Mouse (Mus musculus): ENCODE measurements at regions not wholly inside any gene's neighbourhood (a gene's known extent, or its start where the extent isn't known, plus 50 kb on each side); places are given as distances from the start of the nearest gene placed in this dataset.

GRCm38 (mm10) chr1:83853996-83854395 lies 446.0 kb upstream of the Sphkap start:
- Histone ChIP-seq H3K36me3 (ENCODE audit: control insufficient read depth, insufficient read depth, low read length) (no peaks in the 10 kb centered on the region), H3K9ac (ENCODE audit: low read length) (no peak overlapping the region), H3K4me2 (ENCODE audit: low read depth) (no peak overlapping the region), H3K27me3 (ENCODE audit: control insufficient read depth, insufficient read depth, low read length) (no peaks in the 10 kb centered on the region), H3K9me3 (ENCODE audit: control insufficient read depth, low read length) (no peaks in the 10 kb centered on the region), H3K4me3 (ENCODE audit: low read depth, low read length) (no peak overlapping the region), H3K27ac (ENCODE audit: low read depth, low read length) (no peak overlapping the region), H3K4me1 (ENCODE audit: control insufficient read depth, insufficient read depth, low read length) (no peaks in the 10 kb centered on the region)
- WGBS = 82% methylated on average over 5 of the region's 5 CpGs
- ATAC-seq (ENCODE audit: insufficient read depth, low FRiP score, low TSS enrichment) = no peak
- no peak for DNase-seq (ENCODE audit: low spot score)

- no peak overlapping the region for H3K27ac ChIP-seq (ENCODE audit: low read depth, low read length)
- 87% methylated on average over 6 of the region's 6 CpGs for whole genome bisulfite sequencing
- no peak overlapping the region for H3K4me2 ChIP-seq (ENCODE audit: low read depth)
- ATAC-seq (ENCODE audit: insufficient read depth, low FRiP score, low TSS enrichment) (no peak), DNase-seq (ENCODE audit: low spot score) (no peak)
- no peaks in the 10 kb centered on the region for H3K27me3 ChIP-seq (ENCODE audit: control insufficient read depth, insufficient read depth, low read length)
- H3K36me3 ChIP-seq (ENCODE audit: control insufficient read depth, insufficient read depth, low read length) = no peaks in the 10 kb centered on the region
- H3K4me1 ChIP-seq (ENCODE audit: control insufficient read depth, insufficient read depth, low read length) = no peaks in the 10 kb centered on the region
- H3K4me3 ChIP-seq (ENCODE audit: low read depth, low read length) = no peak overlapping the region
- H3K9me3 ChIP-seq (ENCODE audit: control insufficient read depth, low read length) = no peaks in the 10 kb centered on the region
- H3K9ac ChIP-seq (ENCODE audit: low read length) = no peak overlapping the region
Measured at GRCm38 (mm10) chr1:83851081-83851480, 443.1 kb upstream of the Sphkap start.

GRCm38 (mm10) chr1:83848414-83848813 lies 440.4 kb upstream of the Sphkap start:
- H3K4me3 ChIP-seq (ENCODE audit: low read depth, low read length) = no peak overlapping the region
- H3K9ac ChIP-seq (ENCODE audit: low read length) = no peak overlapping the region
- ATAC-seq (ENCODE audit: insufficient read depth, low FRiP score, low TSS enrichment) (no peak), DNase-seq (ENCODE audit: low spot score) (no peak)
- H3K27ac ChIP-seq (ENCODE audit: low read depth, low read length) = no peak overlapping the region
- H3K9me3 ChIP-seq (ENCODE audit: control insufficient read depth, low read length) = no peaks in the 10 kb centered on the region
- no peaks in the 10 kb centered on the region for H3K36me3 ChIP-seq (ENCODE audit: control insufficient read depth, insufficient read depth, low read length)
- H3K27me3 ChIP-seq (ENCODE audit: control insufficient read depth, insufficient read depth, low read length) = no peaks in the 10 kb centered on the region
- WGBS = 91% methylated on average over 2 of the region's 2 CpGs
- H3K4me1 ChIP-seq (ENCODE audit: control insufficient read depth, insufficient read depth, low read length) = no peaks in the 10 kb centered on the region
- no peak overlapping the region for H3K4me2 ChIP-seq (ENCODE audit: low read depth)

- Histone ChIP-seq H3K9ac (ENCODE audit: low read length) (no peak overlapping the region), H3K27me3 (ENCODE audit: control insufficient read depth, insufficient read depth, low read length) (no peaks in the 10 kb centered on the region), H3K9me3 (ENCODE audit: control insufficient read depth, low read length) (no peaks in the 10 kb centered on the region), H3K4me2 (ENCODE audit: low read depth) (no peak overlapping the region), H3K27ac (ENCODE audit: low read depth, low read length) (no peak overlapping the region), H3K4me1 (ENCODE audit: control insufficient read depth, insufficient read depth, low read length) (no peaks in the 10 kb centered on the region), H3K36me3 (ENCODE audit: control insufficient read depth, insufficient read depth, low read length) (no peaks in the 10 kb centered on the region), H3K4me3 (ENCODE audit: low read depth, low read length) (no peak overlapping the region)
- DNase-seq (ENCODE audit: low spot score) = no peak
- WGBS = 76% methylated on average over 5 of the region's 5 CpGs
- no peak for ATAC-seq (ENCODE audit: insufficient read depth, low FRiP score, low TSS enrichment)
Measured at GRCm38 (mm10) chr1:83847992-83848391, 440.0 kb upstream of the Sphkap start.

- Histone ChIP-seq H3K4me1 (ENCODE audit: control insufficient read depth, insufficient read depth, low read length) (no peaks in the 10 kb centered on the region), H3K4me2 (ENCODE audit: low read depth) (no peak overlapping the region), H3K27me3 (ENCODE audit: control insufficient read depth, insufficient read depth, low read length) (no peaks in the 10 kb centered on the region), H3K4me3 (ENCODE audit: low read depth, low read length) (no peak overlapping the region), H3K9ac (ENCODE audit: low read length) (no peak overlapping the region), H3K27ac (ENCODE audit: low read depth, low read length) (no peak overlapping the region), H3K9me3 (ENCODE audit: control insufficient read depth, low read length) (no peaks in the 10 kb centered on the region), H3K36me3 (ENCODE audit: control insufficient read depth, insufficient read depth, low read length) (no peaks in the 10 kb centered on the region)
- ATAC-seq (ENCODE audit: insufficient read depth, low FRiP score, low TSS enrichment) (no peak), DNase-seq (ENCODE audit: low spot score) (no peak)
- 58% methylated on average over 4 of the region's 4 CpGs for WGBS
Measured at GRCm38 (mm10) chr1:83844827-83845379, 436.9 kb upstream of the Sphkap start.

- Histone ChIP-seq H3K4me1 (ENCODE audit: control insufficient read depth, insufficient read depth, low read length) (no peaks in the 10 kb centered on the region), H3K4me3 (ENCODE audit: low read depth, low read length) (no peak overlapping the region), H3K9me3 (ENCODE audit: control insufficient read depth, low read length) (no peaks in the 10 kb centered on the region), H3K36me3 (ENCODE audit: control insufficient read depth, insufficient read depth, low read length) (no peaks in the 10 kb centered on the region), H3K4me2 (ENCODE audit: low read depth) (no peak overlapping the region), H3K27ac (ENCODE audit: low read depth, low read length) (no peak overlapping the region), H3K9ac (ENCODE audit: low read length) (no peak overlapping the region), H3K27me3 (ENCODE audit: control insufficient read depth, insufficient read depth, low read length) (no peaks in the 10 kb centered on the region)
- DNase-seq (ENCODE audit: low spot score) = no peak
- WGBS = 88% methylated on average over 6 of the region's 6 CpGs
- ATAC-seq (ENCODE audit: insufficient read depth, low FRiP score, low TSS enrichment) = no peak
Measured at GRCm38 (mm10) chr1:83835965-83836364, 428.0 kb upstream of the Sphkap start.

- WGBS = 86% methylated on average over 3 of the region's 3 CpGs
- no peak for DNase-seq (ENCODE audit: low spot score)
- H3K4me3 ChIP-seq (ENCODE audit: low read depth, low read length) = no peak overlapping the region
- no peak overlapping the region for H3K27ac ChIP-seq (ENCODE audit: low read depth, low read length)
- H3K27me3 ChIP-seq (ENCODE audit: control insufficient read depth, insufficient read depth, low read length) = no peaks in the 10 kb centered on the region
- no peak overlapping the region for H3K4me2 ChIP-seq (ENCODE audit: low read depth)
- no peaks in the 10 kb centered on the region for H3K9me3 ChIP-seq (ENCODE audit: control insufficient read depth, low read length)
- no peak for ATAC-seq (ENCODE audit: insufficient read depth, low FRiP score, low TSS enrichment)
- H3K9ac ChIP-seq (ENCODE audit: low read length) = no peak overlapping the region
- no peaks in the 10 kb centered on the region for H3K4me1 ChIP-seq (ENCODE audit: control insufficient read depth, insufficient read depth, low read length)
- H3K36me3 ChIP-seq (ENCODE audit: control insufficient read depth, insufficient read depth, low read length) = no peaks in the 10 kb centered on the region
Measured at GRCm38 (mm10) chr1:83832946-83833345, 424.9 kb upstream of the Sphkap start.

GRCm38 (mm10) chr1:83831900-83832535 lies 424.0 kb upstream of the Sphkap start:
- no peak overlapping the region for H3K4me2 ChIP-seq (ENCODE audit: low read depth)
- ATAC-seq (ENCODE audit: insufficient read depth, low FRiP score, low TSS enrichment) (no peak), DNase-seq (ENCODE audit: low spot score) (no peak)
- no peak overlapping the region for H3K27ac ChIP-seq (ENCODE audit: low read depth, low read length)
- H3K27me3 ChIP-seq (ENCODE audit: control insufficient read depth, insufficient read depth, low read length) = no peaks in the 10 kb centered on the region
- 88% methylated on average over 3 of the region's 3 CpGs for WGBS
- no peaks in the 10 kb centered on the region for H3K4me1 ChIP-seq (ENCODE audit: control insufficient read depth, insufficient read depth, low read length)
- no peaks in the 10 kb centered on the region for H3K36me3 ChIP-seq (ENCODE audit: control insufficient read depth, insufficient read depth, low read length)
- H3K4me3 ChIP-seq (ENCODE audit: low read depth, low read length) = no peak overlapping the region
- H3K9ac ChIP-seq (ENCODE audit: low read length) = no peak overlapping the region
- no peaks in the 10 kb centered on the region for H3K9me3 ChIP-seq (ENCODE audit: control insufficient read depth, low read length)

- no peaks in the 10 kb centered on the region for H3K36me3 ChIP-seq (ENCODE audit: control insufficient read depth, insufficient read depth, low read length)
- DNase-seq (ENCODE audit: low spot score) = no peak
- 80% methylated on average over 6 of the region's 6 CpGs for WGBS
- no peak overlapping the region for H3K4me2 ChIP-seq (ENCODE audit: low read depth)
- H3K4me3 ChIP-seq (ENCODE audit: low read depth, low read length) = no peak overlapping the region
- no peaks in the 10 kb centered on the region for H3K27me3 ChIP-seq (ENCODE audit: control insufficient read depth, insufficient read depth, low read length)
- H3K27ac ChIP-seq (ENCODE audit: low read depth, low read length) = no peak overlapping the region
- no peak overlapping the region for H3K9ac ChIP-seq (ENCODE audit: low read length)
- H3K4me1 ChIP-seq (ENCODE audit: control insufficient read depth, insufficient read depth, low read length) = no peaks in the 10 kb centered on the region
- no peaks in the 10 kb centered on the region for H3K9me3 ChIP-seq (ENCODE audit: control insufficient read depth, low read length)
- ATAC-seq (ENCODE audit: insufficient read depth, low FRiP score, low TSS enrichment) = no peak; the same call in 1 of the 2 replicates
Measured at GRCm38 (mm10) chr1:83830025-83830645, 422.1 kb upstream of the Sphkap start.

Data from neural tube, embryonic 11.5 days (tissue).